In the genomic region with DNA sequence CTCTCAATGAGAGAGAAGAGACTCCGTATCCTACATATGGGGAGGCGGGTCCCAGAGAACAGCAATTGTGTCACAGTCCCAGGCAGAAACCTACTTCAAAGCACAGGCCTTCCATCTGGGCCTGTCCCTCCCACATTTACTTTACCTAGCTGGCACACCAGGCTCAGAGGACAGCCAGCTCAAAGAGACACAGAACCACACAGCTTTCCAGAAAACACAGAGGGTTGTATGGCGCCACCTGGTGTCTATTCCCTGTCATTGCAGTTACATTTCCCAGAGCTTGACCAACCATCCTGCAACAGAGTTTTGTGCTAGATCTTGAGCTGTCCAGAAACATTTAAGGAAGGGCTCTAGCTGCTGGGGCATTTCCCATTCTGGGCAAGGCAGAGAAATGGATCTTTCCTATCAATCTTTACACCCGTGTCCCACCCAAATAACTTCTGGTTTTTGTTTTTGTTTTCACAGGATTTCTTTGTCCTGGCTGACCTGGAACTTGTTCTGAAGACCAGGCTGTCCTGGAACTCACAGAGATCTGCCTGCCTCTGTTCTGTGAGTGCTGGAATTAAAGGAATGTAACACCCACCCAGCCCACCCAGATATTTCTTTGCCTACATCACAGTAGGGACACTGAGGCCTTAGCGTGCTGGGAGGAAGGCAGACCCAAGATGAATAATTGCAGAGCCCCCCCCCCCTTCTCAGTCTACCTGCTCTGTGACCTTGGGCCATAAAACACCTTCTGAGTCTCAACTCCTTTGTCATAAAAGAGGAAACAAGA, we compare ENCODE assay signal across 8 mouse cellular contexts. TPM values are rescaled to one million over a fixed set of nuclear protein-coding genes. Genes with fewer than 3 reads are reported as not detected.
DNase-seq lines count a peak whose midpoint lies in the region; ATAC-seq and TF ChIP-seq lines count a peak whose summit lies in the region.

No protein-coding gene starts in this region.

- H3K4me2 ChIP-seq in kidney, postnatal 0 days (ENCODE audit: low read length) = no peak overlapping the region
- H3K4me2 ChIP-seq in neural tube, embryonic 13.5 days = no peak overlapping the region
- H3K4me2 ChIP-seq in stomach, postnatal 0 days (replicated peaks; ENCODE audit: low read depth) = no peak overlapping the region

- H3K4me1 ChIP-seq in heart, adult 2 months (ENCODE audit: control insufficient read depth, insufficient read depth, low read length) = peaks cover 8% of the 10 kb centered on the region
- H3K4me1 ChIP-seq in kidney, postnatal 0 days (replicated peaks; ENCODE audit: insufficient read depth, low read length) = peaks cover 12% of the 10 kb centered on the region
- H3K4me1 ChIP-seq in neural tube, embryonic 13.5 days (replicated peaks) = peaks cover 15% of the 10 kb centered on the region
- H3K4me1 ChIP-seq in stomach, postnatal 0 days (replicated peaks; ENCODE audit: control insufficient read depth, insufficient read depth) = peaks cover 12% of the 10 kb centered on the region; the same call in 1 of the 2 replicates

- WGBS in heart, adult 2 months = 59% methylated on average over 5 of the region's 5 CpGs
- 35% methylated on average over 5 of the region's 5 CpGs for WGBS in kidney, postnatal 0 days
- WGBS in neural tube, embryonic 13.5 days = 39% methylated on average over 5 of the region's 5 CpGs
- WGBS in stomach, postnatal 0 days = 40% methylated on average over 5 of the region's 5 CpGs

- peak; percentile 45 for DNase-seq in CD4-positive helper T cell, adult 2 months (ENCODE audit: low read depth, low spot score)
- peak; percentile 81 for DNase-seq in adrenal gland, postnatal 10 days
- peak; percentile 64 for DNase-seq in embryo, embryonic 11.5 days (ENCODE audit: low read depth, low spot score)
- DNase-seq in heart, adult 2 months = peak; percentile 74 to 75
- peak; percentile 92 for DNase-seq in kidney, postnatal 0 days (ENCODE audit: low spot score)
- DNase-seq in liver = peak; percentile 81
- DNase-seq in stomach, postnatal 0 days (ENCODE audit: low spot score) = peak; percentile 84

- no peak overlapping the region for H3K4me3 ChIP-seq in heart, adult 2 months
- H3K4me3 ChIP-seq in kidney, postnatal 0 days (replicated peaks; ENCODE audit: low read depth, low read length) = no peak overlapping the region
- no peak overlapping the region for H3K4me3 ChIP-seq in neural tube, embryonic 13.5 days
- no peak overlapping the region for H3K4me3 ChIP-seq in stomach, postnatal 0 days (ENCODE audit: low read depth, low read length)

- TF ChIP-seq EP300 in heart, adult 2 months (IDR thresholded peaks at IDR 0.05; ENCODE audit: insufficient read depth, low read depth, low read length) = peak; percentile 80; the same call in 1 of the 2 replicates
- TF ChIP-seq EP300 in stomach, postnatal 0 days (optimal IDR thresholded peaks at IDR 0.05) = no peak

- intact Hi-C loops in heart, adult 2 months (cut with DNase I) = loop anchor here (1.0 to 5.0 kb wide), 4 partner anchors 35 to 169 kb away; no protein-coding TSS in a partner anchor

- no peaks in the 10 kb centered on the region for H3K27me3 ChIP-seq in heart, adult 2 months (ENCODE audit: control insufficient read depth, insufficient read depth, low read length)
- H3K27me3 ChIP-seq in kidney, postnatal 0 days (ENCODE audit: insufficient read depth, low read length) = no peaks in the 10 kb centered on the region
- H3K27me3 ChIP-seq in neural tube, embryonic 13.5 days = peaks cover 32% of the 10 kb centered on the region
- H3K27me3 ChIP-seq in stomach, postnatal 0 days (ENCODE audit: control insufficient read depth, insufficient read depth, low read length) = no peaks in the 10 kb centered on the region

- no peaks in the 10 kb centered on the region for H3K79me2 ChIP-seq in heart, adult 2 months (replicated peaks; ENCODE audit: control insufficient read depth, insufficient read depth, low read length)

- no peak for TF ChIP-seq POLR2A in heart, adult 2 months (IDR thresholded peaks at IDR 0.05; ENCODE audit: insufficient read depth, low read depth, low read length)

- no peaks in the 10 kb centered on the region for H3K36me3 ChIP-seq in heart, adult 2 months (ENCODE audit: control insufficient read depth, insufficient read depth, low read length)
- H3K36me3 ChIP-seq in kidney, postnatal 0 days (ENCODE audit: insufficient read depth, low read length) = no peaks in the 10 kb centered on the region
- no peaks in the 10 kb centered on the region for H3K36me3 ChIP-seq in neural tube, embryonic 13.5 days
- H3K36me3 ChIP-seq in stomach, postnatal 0 days (ENCODE audit: control insufficient read depth, insufficient read depth, low read length) = no peaks in the 10 kb centered on the region

- peak; percentile 99 for TF ChIP-seq CTCF in heart, adult 2 months (IDR thresholded peaks at IDR 0.05)
- peak; percentile 99 for TF ChIP-seq CTCF in kidney, postnatal 0 days (IDR thresholded peaks at IDR 0.05; ENCODE audit: low read depth)
- peak; percentile 99 for TF ChIP-seq CTCF in stomach, postnatal 0 days (IDR thresholded peaks at IDR 0.05; ENCODE audit: low read depth)

- H3K9me3 ChIP-seq in kidney, postnatal 0 days (replicated peaks; ENCODE audit: low read length) = no peaks in the 10 kb centered on the region
- no peaks in the 10 kb centered on the region for H3K9me3 ChIP-seq in neural tube, embryonic 13.5 days
- no peaks in the 10 kb centered on the region for H3K9me3 ChIP-seq in stomach, postnatal 0 days (ENCODE audit: control insufficient read depth, low read length)

- no peak overlapping the region for H3K9ac ChIP-seq in heart, adult 2 months (ENCODE audit: low read depth, low read length)
- no peak overlapping the region for H3K9ac ChIP-seq in kidney, postnatal 0 days (ENCODE audit: low read depth, low read length)
- no peak overlapping the region for H3K9ac ChIP-seq in neural tube, embryonic 13.5 days
- no peak overlapping the region for H3K9ac ChIP-seq in stomach, postnatal 0 days (ENCODE audit: low read length)

- ATAC-seq in kidney, postnatal 0 days (replicated peaks; ENCODE audit: low FRiP score, low read depth) = 0 out of 2 replicates have a peak, but pooled peaks have one; percentile 23
- peak; percentile 64; the same call in 1 of the 2 replicates for ATAC-seq in neural tube, embryonic 13.5 days (ENCODE audit: low read depth)
- peak; percentile 61 for ATAC-seq in stomach, postnatal 0 days (ENCODE audit: low FRiP score, low TSS enrichment)

- H3K27ac ChIP-seq in heart, adult 2 months = peak overlapping the region; percentile 20
- H3K27ac ChIP-seq in kidney, postnatal 0 days = no peak overlapping the region
- no peak overlapping the region for H3K27ac ChIP-seq in neural tube, embryonic 13.5 days (replicated peaks)
- H3K27ac ChIP-seq in stomach, postnatal 0 days (replicated peaks) = 0 out of 2 replicates have a peak overlapping the region, but pooled peaks have one; percentile 18

RNA-seq across cellular contexts. Expression of a gene that starts 29.3 kb away (rescaled TPM):
- 1 to 10 TPM; 2.0 to 2.8 TPM for total RNA-seq in adrenal gland, postnatal 10 days (2021)
- total RNA-seq in heart, adult 2 months (2021) = not detected
- 0.79 and 1.8 TPM in 2 replicates for polyA plus RNA-seq in heart, adult 2 months (2012; rRNA removed)
- 0.23 and 0.29 TPM in 2 replicates for polyA plus RNA-seq in kidney, postnatal 0 days (2015; fragmentation: Nextera tagmentation; extraction: Ambion mirVana)
- polyA plus RNA-seq in neural tube, embryonic 13.5 days (2015; fragmentation: Nextera tagmentation; extraction: Ambion mirVana) = not detected in 2 replicates
- 0.13 and 0.17 TPM in 2 replicates for polyA plus RNA-seq in stomach, postnatal 0 days (2015; fragmentation: Nextera tagmentation; extraction: Ambion mirVana)

Comparison
In these comparisons a context has a peak if more than half of its experiments do, and no peak if none do; other contexts are left out.
1. H3K27ac ChIP-seq: peak in heart, adult 2 months (single experiment) and stomach, postnatal 0 days (single experiment); none in kidney, postnatal 0 days (single experiment) and neural tube, embryonic 13.5 days (single experiment).
2. Peak in every context shown above with its lines, with median percentiles within 50 percentile points of each other: DNase-seq, CTCF ChIP-seq and ATAC-seq.